Mouse (Mus musculus): ENCODE measurements around the gene Kcnk15. TPM values are rescaled to one million over a fixed set of nuclear protein-coding genes. Genes with fewer than 3 reads are reported as not detected.

The Kcnk15 gene
- not detected for polyA plus RNA-seq (2017; shearing (Covaris generic))

GRCm38 (mm10) chr2:163853461-163853901 is at the start of gene Kcnk15:
Gene Kcnk15 (plus strand): TSS chr2:163853651.

DNA sequence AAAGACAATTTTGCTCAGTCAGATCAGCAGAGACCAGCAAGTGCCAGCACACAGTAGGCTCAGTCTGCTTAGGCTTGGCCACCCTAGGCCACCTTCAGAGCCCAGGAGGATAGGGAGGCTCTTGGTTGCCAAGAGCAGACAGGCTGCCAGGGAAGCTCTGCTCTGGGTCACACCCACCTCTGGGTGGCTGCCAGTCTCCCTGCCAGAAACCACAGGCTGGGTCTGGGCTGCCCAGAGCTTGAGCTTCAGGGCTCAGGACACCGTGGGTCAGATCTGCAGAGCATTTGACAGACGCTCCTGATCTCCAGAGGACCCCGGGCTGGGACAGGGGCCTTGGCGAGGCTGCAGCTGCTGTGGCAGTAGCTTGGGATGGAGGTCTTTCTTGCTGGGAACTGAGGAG is 32.8 kb upstream of the Kcnk15 start, which contains the start of gene Ccn5:
Ccn5 (plus strand) TSS at position 255 of the 400 bp plus-strand sequence.

Other genes starting within 250 kb of the Kcnk15 start
- gene Serinc3, start 208.5 kb upstream of the Kcnk15 start, polyA plus RNA-seq (2017; shearing (Covaris generic)): 862 TPM
- 6.1 TPM for gene Pkig, start 195.3 kb upstream of the Kcnk15 start, polyA plus RNA-seq (2017; shearing (Covaris generic))
- 11.9 TPM for gene Ada, start 103.4 kb upstream of the Kcnk15 start, polyA plus RNA-seq (2017; shearing (Covaris generic))
- not detected for gene Ccn5, start 32.8 kb upstream of the Kcnk15 start, polyA plus RNA-seq (2017; shearing (Covaris generic))
- not detected for gene Rims4, start 65.0 kb downstream of the Kcnk15 start, polyA plus RNA-seq (2017; shearing (Covaris generic))
- 89.5 TPM for gene Ywhab, start 141.3 kb downstream of the Kcnk15 start, polyA plus RNA-seq (2017; shearing (Covaris generic))
- gene Pabpc1l, start 171.8 kb downstream of the Kcnk15 start, polyA plus RNA-seq (2017; shearing (Covaris generic)): 4.6 TPM
- 309 TPM for gene Stk4, start 216.7 kb downstream of the Kcnk15 start, polyA plus RNA-seq (2017; shearing (Covaris generic))
- gene Tomm34, start 217.5 kb downstream of the Kcnk15 start, polyA plus RNA-seq (2017; shearing (Covaris generic)): 147 TPM